Mouse (Mus musculus) embryonic fibroblast, embryonic 13.5 days (primary cell): ENCODE data around the gene Mmachc.

Source experiments
- CTCF ChIP-seq: IDR thresholded peaks from 2 replicates; pipeline ENCODE4 v1.5.1; 2011; ENCODE audit warnings: mild to moderate bottlenecking, control low read depth, low read length, moderate library complexity, borderline replicate concordance; ENCODE audit not compliant: insufficient read depth
- POLR2A ChIP-seq: IDR thresholded peaks from 2 replicates; pipeline ENCODE4 v1.6.1; 2011; ENCODE audit warnings: low read depth, mild to moderate bottlenecking, control low read depth, low read length, moderate library complexity

DNA sequence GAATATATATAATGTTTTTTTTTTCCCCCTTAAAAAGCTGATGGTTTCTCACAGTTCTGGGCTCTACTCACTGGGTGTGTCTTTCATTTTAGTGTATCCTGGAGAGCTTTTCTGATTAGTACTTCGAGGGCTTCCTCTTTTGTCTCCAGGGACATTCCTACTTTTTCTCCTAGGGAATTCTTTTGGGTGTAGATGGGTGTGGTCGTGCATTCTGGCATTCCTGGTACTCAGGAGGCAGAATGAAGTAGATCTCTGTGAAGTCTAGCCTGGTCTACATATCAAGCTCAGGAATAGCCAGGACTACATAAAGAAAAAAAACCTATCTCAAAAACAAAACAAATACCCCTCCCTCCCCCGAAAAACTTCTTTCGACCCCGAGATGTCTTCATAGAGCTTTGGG lies 17.2 kb upstream of the Mmachc start:
- TF ChIP-seq CTCF (no peak), POLR2A (no peak)
